Mouse (Mus musculus): ENCODE measurements at regions not wholly inside any gene's neighbourhood (a gene's known extent, or its start where the extent isn't known, plus 50 kb on each side); places are given as distances from the start of the nearest gene placed in this dataset.

GRCm38 (mm10) chr1:22222836-22223235, 261.1 kb upstream of the Kcnq5 start:
- H3K4me3 ChIP-seq (ENCODE audit: low read length) = no peak overlapping the region
- H3K9me3 ChIP-seq (ENCODE audit: low read length) = no peaks in the 10 kb centered on the region
- 45% methylated on average over 1 of the region's 1 CpGs for WGBS
- no peaks in the 10 kb centered on the region for H3K4me1 ChIP-seq (ENCODE audit: insufficient read depth, low read length)
- H3K36me3 ChIP-seq (ENCODE audit: insufficient read depth, low read length) = no peaks in the 10 kb centered on the region
- no peak overlapping the region for H3K4me2 ChIP-seq (replicated peaks; ENCODE audit: low read depth, low read length)
- H3K9ac ChIP-seq (replicated peaks; ENCODE audit: low read length) = no peak overlapping the region
- no peak overlapping the region for H3K27ac ChIP-seq (ENCODE audit: low read length)
- no peak for ATAC-seq (ENCODE audit: low FRiP score, low TSS enrichment)
- H3K27me3 ChIP-seq (ENCODE audit: insufficient read depth, low read length) = no peaks in the 10 kb centered on the region

DNA sequence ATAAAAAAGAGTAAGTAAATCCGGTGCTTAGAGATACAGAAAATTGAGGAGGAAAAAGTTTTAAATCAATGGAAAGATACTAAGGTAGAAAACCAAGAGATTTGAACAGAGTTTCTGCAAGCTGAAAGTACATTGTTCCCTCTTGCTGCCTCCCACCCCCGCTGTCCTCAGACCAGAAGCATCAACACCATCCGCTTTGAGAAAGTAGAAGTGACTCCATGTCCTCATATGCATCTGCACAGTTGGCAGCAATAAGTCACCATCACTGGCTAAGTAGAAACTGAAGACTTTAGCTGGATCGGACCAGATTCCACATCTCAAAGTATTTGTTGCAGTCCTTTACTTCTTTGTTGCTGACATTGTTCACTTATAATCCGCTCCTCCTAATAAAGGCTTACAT, 250.1 kb upstream of the Kcnq5 start:
- ATAC-seq (ENCODE audit: low FRiP score, low TSS enrichment) = no peak
- H3K4me3 ChIP-seq (ENCODE audit: low read length) = no peak overlapping the region
- no peaks in the 10 kb centered on the region for H3K36me3 ChIP-seq (ENCODE audit: insufficient read depth, low read length)
- H3K27ac ChIP-seq (ENCODE audit: low read length) = no peak overlapping the region
- WGBS = 87% methylated on average over 5 of the region's 5 CpGs
- H3K27me3 ChIP-seq (ENCODE audit: insufficient read depth, low read length) = no peaks in the 10 kb centered on the region
- H3K4me2 ChIP-seq (replicated peaks; ENCODE audit: low read depth, low read length) = no peak overlapping the region
- H3K9ac ChIP-seq (replicated peaks; ENCODE audit: low read length) = no peak overlapping the region
- H3K4me1 ChIP-seq (ENCODE audit: insufficient read depth, low read length) = no peaks in the 10 kb centered on the region
- H3K9me3 ChIP-seq (ENCODE audit: low read length) = no peaks in the 10 kb centered on the region

DNA sequence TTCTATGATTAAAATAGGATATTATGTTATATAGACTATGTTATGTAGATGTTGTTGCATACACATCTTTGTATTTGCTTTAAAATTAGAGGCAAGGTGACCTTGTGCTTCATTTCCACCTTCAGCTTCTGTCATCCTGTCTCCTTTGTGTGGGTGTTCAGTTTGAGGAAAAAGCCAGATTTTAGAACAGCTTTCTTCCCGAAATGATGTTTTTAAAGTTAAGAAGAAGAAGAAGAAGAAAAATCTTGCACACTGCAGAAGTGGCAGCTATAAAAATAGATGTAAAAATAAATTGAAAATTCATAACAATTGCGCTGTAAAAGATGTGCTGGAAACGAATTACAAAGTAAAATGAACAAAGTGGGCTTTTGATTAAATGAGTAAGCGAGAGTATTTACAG, 249.5 kb upstream of the Kcnq5 start:
- no peak for ATAC-seq (ENCODE audit: low FRiP score, low TSS enrichment)
- Histone ChIP-seq H3K9me3 (ENCODE audit: low read length) (no peaks in the 10 kb centered on the region), H3K9ac (replicated peaks; ENCODE audit: low read length) (no peak overlapping the region), H3K36me3 (ENCODE audit: insufficient read depth, low read length) (no peaks in the 10 kb centered on the region), H3K27me3 (ENCODE audit: insufficient read depth, low read length) (no peaks in the 10 kb centered on the region), H3K27ac (ENCODE audit: low read length) (no peak overlapping the region), H3K4me1 (ENCODE audit: insufficient read depth, low read length) (no peaks in the 10 kb centered on the region), H3K4me3 (ENCODE audit: low read length) (no peak overlapping the region), H3K4me2 (replicated peaks; ENCODE audit: low read depth, low read length) (no peak overlapping the region)
- WGBS = 90% methylated on average over 4 of the region's 4 CpGs

DNA sequence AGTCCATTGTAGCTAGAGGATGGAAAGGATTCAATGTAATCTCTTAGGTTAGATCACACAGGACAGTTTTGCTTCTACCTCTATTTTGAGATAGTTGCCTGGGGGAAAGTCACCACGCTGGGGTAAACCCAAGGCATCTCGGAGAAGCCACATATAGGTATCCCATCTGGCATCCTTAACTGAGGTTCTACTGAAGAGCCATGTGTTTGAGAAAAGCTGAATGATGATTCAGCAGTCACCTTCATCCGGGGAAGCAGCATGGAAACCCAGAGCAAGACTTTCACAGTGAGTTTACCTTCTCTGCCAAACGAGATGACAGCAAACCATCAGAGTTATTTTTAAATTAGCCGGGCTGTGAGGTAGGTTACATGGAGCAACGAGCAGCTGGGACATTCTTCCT, 248.9 kb upstream of the Kcnq5 start:
- Histone ChIP-seq H3K27me3 (ENCODE audit: insufficient read depth, low read length) (no peaks in the 10 kb centered on the region), H3K36me3 (ENCODE audit: insufficient read depth, low read length) (no peaks in the 10 kb centered on the region), H3K4me1 (ENCODE audit: insufficient read depth, low read length) (no peaks in the 10 kb centered on the region), H3K4me2 (replicated peaks; ENCODE audit: low read depth, low read length) (no peak overlapping the region), H3K9ac (replicated peaks; ENCODE audit: low read length) (no peak overlapping the region), H3K27ac (ENCODE audit: low read length) (no peak overlapping the region), H3K9me3 (ENCODE audit: low read length) (no peaks in the 10 kb centered on the region), H3K4me3 (ENCODE audit: low read length) (no peak overlapping the region)
- no peak for ATAC-seq (ENCODE audit: low FRiP score, low TSS enrichment)
- 77% methylated on average over 6 of the region's 6 CpGs for WGBS

DNA sequence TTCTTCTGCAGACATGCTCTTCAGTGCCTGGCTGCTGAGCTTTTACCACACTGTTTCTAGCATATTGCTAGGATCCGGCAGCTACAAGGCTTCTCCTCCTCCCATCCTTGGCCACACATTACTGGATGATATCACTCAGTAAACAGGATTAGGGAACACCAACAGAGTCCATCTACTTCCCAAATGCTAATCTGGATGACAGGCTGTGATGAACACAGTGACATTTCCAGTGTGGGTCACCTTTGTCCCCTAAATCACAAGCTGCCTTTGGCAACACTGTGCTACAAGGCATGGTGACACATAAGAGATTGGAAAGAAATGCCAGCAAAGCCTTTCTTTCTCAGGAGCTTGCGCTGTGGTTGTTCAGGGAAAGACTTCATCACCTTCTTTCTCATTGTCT, 246.5 kb upstream of the Kcnq5 start:
- no peak for ATAC-seq (ENCODE audit: low FRiP score, low TSS enrichment)
- no peaks in the 10 kb centered on the region for H3K27me3 ChIP-seq (ENCODE audit: insufficient read depth, low read length)
- no peak overlapping the region for H3K4me3 ChIP-seq (ENCODE audit: low read length)
- WGBS = 89% methylated on average over 2 of the region's 2 CpGs
- H3K36me3 ChIP-seq (ENCODE audit: insufficient read depth, low read length) = no peaks in the 10 kb centered on the region
- no peak overlapping the region for H3K9ac ChIP-seq (replicated peaks; ENCODE audit: low read length)
- no peaks in the 10 kb centered on the region for H3K4me1 ChIP-seq (ENCODE audit: insufficient read depth, low read length)
- no peak overlapping the region for H3K27ac ChIP-seq (ENCODE audit: low read length)
- no peak overlapping the region for H3K4me2 ChIP-seq (replicated peaks; ENCODE audit: low read depth, low read length)
- no peaks in the 10 kb centered on the region for H3K9me3 ChIP-seq (ENCODE audit: low read length)

GRCm38 (mm10) chr1:22206935-22207334, 245.2 kb upstream of the Kcnq5 start:
- H3K9ac ChIP-seq (replicated peaks; ENCODE audit: low read length) = no peak overlapping the region
- H3K4me1 ChIP-seq (ENCODE audit: insufficient read depth, low read length) = no peaks in the 10 kb centered on the region
- H3K27ac ChIP-seq (ENCODE audit: low read length) = no peak overlapping the region
- ATAC-seq (ENCODE audit: low FRiP score, low TSS enrichment) = no peak
- no peaks in the 10 kb centered on the region for H3K36me3 ChIP-seq (ENCODE audit: insufficient read depth, low read length)
- no peak overlapping the region for H3K4me2 ChIP-seq (replicated peaks; ENCODE audit: low read depth, low read length)
- 78% methylated on average over 5 of the region's 5 CpGs for WGBS
- H3K9me3 ChIP-seq (ENCODE audit: low read length) = no peaks in the 10 kb centered on the region
- no peaks in the 10 kb centered on the region for H3K27me3 ChIP-seq (ENCODE audit: insufficient read depth, low read length)
- H3K4me3 ChIP-seq (ENCODE audit: low read length) = no peak overlapping the region

- H3K36me3 ChIP-seq (ENCODE audit: insufficient read depth, low read length) = no peaks in the 10 kb centered on the region
- H3K4me1 ChIP-seq (ENCODE audit: insufficient read depth, low read length) = no peaks in the 10 kb centered on the region
- no peak for ATAC-seq (ENCODE audit: low FRiP score, low TSS enrichment)
- 69% methylated on average over 4 of the region's 4 CpGs for WGBS
- no peak overlapping the region for H3K9ac ChIP-seq (replicated peaks; ENCODE audit: low read length)
- no peak overlapping the region for H3K27ac ChIP-seq (ENCODE audit: low read length)
- no peaks in the 10 kb centered on the region for H3K9me3 ChIP-seq (ENCODE audit: low read length)
- H3K27me3 ChIP-seq (ENCODE audit: insufficient read depth, low read length) = no peaks in the 10 kb centered on the region
- no peak overlapping the region for H3K4me2 ChIP-seq (replicated peaks; ENCODE audit: low read depth, low read length)
- no peak overlapping the region for H3K4me3 ChIP-seq (ENCODE audit: low read length)
These were observed 206.0 kb upstream of the Kcnq5 start for GRCm38 (mm10) chr1:22167621-22168181.

DNA sequence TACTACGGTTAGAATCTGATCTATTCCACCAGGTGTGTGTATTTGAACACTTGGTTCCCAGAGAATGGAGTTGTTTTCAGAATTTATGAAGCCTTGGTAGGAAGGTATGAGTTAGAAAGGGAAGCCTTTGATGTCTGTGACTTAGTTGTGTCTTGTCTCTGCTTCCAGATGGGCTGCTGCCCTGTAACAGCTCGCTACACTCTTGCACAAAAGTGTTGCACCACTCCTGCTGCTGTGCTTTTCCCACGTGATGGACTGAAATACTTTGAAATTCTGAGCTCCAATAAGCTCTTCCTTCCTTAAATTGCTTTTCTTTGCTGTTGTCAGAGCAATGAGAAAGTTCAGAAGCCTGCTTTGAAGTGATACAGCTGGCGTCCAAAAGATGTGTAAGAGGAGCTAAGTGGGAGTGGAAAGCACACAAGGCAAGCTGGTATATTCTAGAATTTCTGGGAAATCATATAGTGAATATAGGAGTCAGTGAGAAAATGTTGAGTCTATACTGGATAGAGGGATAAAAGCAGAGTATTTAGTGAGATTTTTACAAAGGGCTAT, 174.9 kb upstream of the Kcnq5 start:
- Histone ChIP-seq H3K4me2 (replicated peaks; ENCODE audit: low read depth, low read length) (no peak overlapping the region), H3K27ac (ENCODE audit: low read length) (no peak overlapping the region), H3K9ac (replicated peaks; ENCODE audit: low read length) (no peak overlapping the region), H3K4me1 (ENCODE audit: insufficient read depth, low read length) (no peaks in the 10 kb centered on the region), H3K27me3 (ENCODE audit: insufficient read depth, low read length) (no peaks in the 10 kb centered on the region), H3K36me3 (ENCODE audit: insufficient read depth, low read length) (no peaks in the 10 kb centered on the region), H3K9me3 (ENCODE audit: low read length) (no peaks in the 10 kb centered on the region), H3K4me3 (ENCODE audit: low read length) (no peak overlapping the region)
- WGBS = 37% methylated on average over 4 of the region's 4 CpGs
- peak; percentile 70; the same call in 1 of the 2 replicates for ATAC-seq (ENCODE audit: low FRiP score, low TSS enrichment)

GRCm38 (mm10) chr1:22118266-22118772, 156.6 kb upstream of the Kcnq5 start:
- H3K27ac ChIP-seq (ENCODE audit: low read length) = no peak overlapping the region
- no peaks in the 10 kb centered on the region for H3K9me3 ChIP-seq (ENCODE audit: low read length)
- no peak overlapping the region for H3K4me3 ChIP-seq (ENCODE audit: low read length)
- H3K4me2 ChIP-seq (replicated peaks; ENCODE audit: low read depth, low read length) = no peak overlapping the region
- peak; percentile 61; the same call in 1 of the 2 replicates for ATAC-seq (ENCODE audit: low FRiP score, low TSS enrichment)
- no peaks in the 10 kb centered on the region for H3K36me3 ChIP-seq (ENCODE audit: insufficient read depth, low read length)
- H3K27me3 ChIP-seq (ENCODE audit: insufficient read depth, low read length) = no peaks in the 10 kb centered on the region
- H3K9ac ChIP-seq (replicated peaks; ENCODE audit: low read length) = no peak overlapping the region
- H3K4me1 ChIP-seq (ENCODE audit: insufficient read depth, low read length) = no peaks in the 10 kb centered on the region
- 30% methylated on average over 4 of the region's 4 CpGs for WGBS

- no peak overlapping the region for H3K4me2 ChIP-seq (replicated peaks; ENCODE audit: low read depth, low read length)
- ATAC-seq (ENCODE audit: low FRiP score, low TSS enrichment) = no peak
- H3K27me3 ChIP-seq (ENCODE audit: insufficient read depth, low read length) = no peaks in the 10 kb centered on the region
- WGBS = 66% methylated on average over 1 of the region's 1 CpGs
- no peak overlapping the region for H3K4me3 ChIP-seq (ENCODE audit: low read length)
- no peak overlapping the region for H3K9ac ChIP-seq (replicated peaks; ENCODE audit: low read length)
- H3K36me3 ChIP-seq (ENCODE audit: insufficient read depth, low read length) = no peaks in the 10 kb centered on the region
- H3K4me1 ChIP-seq (ENCODE audit: insufficient read depth, low read length) = no peaks in the 10 kb centered on the region
- H3K9me3 ChIP-seq (ENCODE audit: low read length) = no peaks in the 10 kb centered on the region
- H3K27ac ChIP-seq (ENCODE audit: low read length) = no peak overlapping the region
These were observed 154.7 kb upstream of the Kcnq5 start for GRCm38 (mm10) chr1:22116466-22116865.
